Mouse (Mus musculus) CH12.LX (cell line): ENCODE measurements around the gene Spata31d1b. TPM values are rescaled to one million over a fixed set of nuclear protein-coding genes. Genes with fewer than 3 reads are reported as not detected.
A peak's percentile ranks its signal among the peaks of the same experiment; 100 is the strongest.

Experiments
- DNase-seq: peaks from one replicate; pipeline ENCODE4 v3.0.0-alpha.2; 2013; ENCODE audit errors: extremely low read depth
- H3K27ac ChIP-seq: 2 replicates; pipeline ENCODE4 v1.5.1; 2012; ENCODE audit warnings: low read depth, mild to moderate bottlenecking, control low read depth, moderate library complexity; ENCODE audit not compliant: insufficient read depth
- H3K27me3 ChIP-seq: replicated peaks from 2 replicates; pipeline ENCODE3; 2012; ENCODE audit warnings: inconsistent platforms
- H3K36me3 ChIP-seq, 2 experiments: replicated peaks in 1 of 2; 2 replicates each; pipeline versions ENCODE3 to v1.6.1; 2012; ENCODE audit warnings: inconsistent platforms in 1 of 2, low read length in 1 of 2, mild to moderate bottlenecking in 1 of 2, mixed read lengths in 1 of 2, moderate library complexity in 1 of 2; ENCODE audit not compliant: control insufficient read depth in 1 of 2, insufficient read depth in 1 of 2
- H3K4me1 ChIP-seq, 2 experiments: 2 replicates each; pipeline ENCODE4 v1.6.1; 2012; ENCODE audit warnings: inconsistent platforms in 1 of 2, moderate library complexity in 1 of 2; ENCODE audit not compliant: insufficient read depth in 2 of 2, control insufficient read depth in 1 of 2
- H3K4me2 ChIP-seq: 2 replicates; pipeline ENCODE4 v1.6.1; 2012; ENCODE audit warnings: low read depth, mild to moderate bottlenecking, control low read depth; ENCODE audit not compliant: poor library complexity, insufficient read depth, severe bottlenecking
- H3K4me3 ChIP-seq, 3 experiments: fragments of 150-350 bp in 1 of 3; sonication (generic) in 1 of 3; replicated peaks in 1 of 3; 2 replicates each; pipeline versions ENCODE3 to v1.5.1; 2011 to 2012; ENCODE audit warnings: low read depth in 2 of 3, low read length in 2 of 3, mild to moderate bottlenecking in 2 of 3, moderate library complexity in 2 of 3, control low read depth in 1 of 3, improper control_type of control experiment in 1 of 3, inconsistent platforms in 1 of 3, mixed read lengths in 1 of 3; ENCODE audit not compliant: poor library complexity in 1 of 3
- H3K79me2 ChIP-seq: replicated peaks from 2 replicates; pipeline ENCODE4 v1.6.1; 2012; ENCODE audit warnings: mild to moderate bottlenecking, moderate library complexity; ENCODE audit not compliant: control insufficient read depth, poor library complexity, insufficient read depth, severe bottlenecking; ENCODE audit errors: extremely low read depth
- H3K9ac ChIP-seq: 2 replicates; pipeline ENCODE4 v1.6.1; 2012; ENCODE audit warnings: low read depth, mild to moderate bottlenecking, control low read depth, moderate library complexity; ENCODE audit not compliant: insufficient read depth
- H3K9me3 ChIP-seq: replicated peaks from 2 replicates; pipeline ENCODE3; 2012; ENCODE audit warnings: low read length, inconsistent platforms, mixed read lengths
- CTCF ChIP-seq, 2 experiments: IDR thresholded peaks in 1 of 2; conservative IDR thresholded peaks in 1 of 2; 2 replicates each; pipeline ENCODE4 v1.5.1; 2011 to 2012; ENCODE audit warnings: low read depth in 2 of 2, low read length in 2 of 2, improper control_type of control experiment in 1 of 2, inconsistent platforms in 1 of 2, mild to moderate bottlenecking in 1 of 2, moderate library complexity in 1 of 2
- E2F4 ChIP-seq: IDR thresholded peaks from 2 replicates; pipeline ENCODE4 v1.6.1; 2011; ENCODE audit warnings: low read depth, low read length, improper control_type of control experiment; ENCODE audit not compliant: insufficient replicate concordance
- GABPA ChIP-seq: IDR thresholded peaks from 2 replicates; pipeline ENCODE4 v1.6.1; 2012; ENCODE audit warnings: low read depth, low read length, improper control_type of control experiment, inconsistent platforms; ENCODE audit not compliant: insufficient replicate concordance
- JUND ChIP-seq: conservative IDR thresholded peaks from 2 replicates; pipeline ENCODE4 v1.6.1; 2011; ENCODE audit warnings: low read depth, low read length, improper control_type of control experiment
- MAFK ChIP-seq: IDR thresholded peaks from 2 replicates; pipeline ENCODE4 v1.6.1; 2011; ENCODE audit warnings: low read length, improper control_type of control experiment; ENCODE audit not compliant: insufficient replicate concordance
- MXI1 ChIP-seq: IDR thresholded peaks from 2 replicates; pipeline ENCODE4 v1.6.1; 2011; ENCODE audit warnings: mild to moderate bottlenecking, low read depth, low read length, improper control_type of control experiment
- NELFE ChIP-seq: IDR thresholded peaks from 2 replicates; pipeline ENCODE4 v1.6.1; 2011; ENCODE audit warnings: low read depth, low read length, improper control_type of control experiment
- POLR2A ChIP-seq: IDR thresholded peaks from 2 replicates; pipeline ENCODE4 v1.6.1; 2011; ENCODE audit warnings: low read depth, mild to moderate bottlenecking, improper control_type of control experiment, low read length
- SIN3A ChIP-seq: IDR thresholded peaks from 2 replicates; pipeline ENCODE4 v1.6.1; 2012; ENCODE audit warnings: low read length, improper control_type of control experiment, inconsistent platforms
- TBP ChIP-seq: conservative IDR thresholded peaks from 2 replicates; pipeline ENCODE4 v1.6.1; 2011; ENCODE audit warnings: low read depth, low read length, improper control_type of control experiment
- UBTF ChIP-seq: IDR thresholded peaks from 2 replicates; pipeline ENCODE4 v1.6.1; 2012; ENCODE audit warnings: low read depth, mild to moderate bottlenecking, inconsistent platforms, low read length, improper control_type of control experiment, moderate library complexity
- USF2 ChIP-seq: conservative IDR thresholded peaks from 2 replicates; pipeline ENCODE4 v1.6.1; 2011; ENCODE audit warnings: low read depth, low read length, improper control_type of control experiment
- ZC3H11A ChIP-seq: IDR thresholded peaks from 2 replicates; pipeline ENCODE4 v1.6.1; 2012; ENCODE audit warnings: low read depth, mild to moderate bottlenecking, inconsistent platforms, low read length, improper control_type of control experiment
- ZKSCAN1 ChIP-seq: IDR thresholded peaks from 2 replicates; pipeline ENCODE4 v1.6.1; 2012; ENCODE audit warnings: low read depth, inconsistent platforms, low read length, improper control_type of control experiment, borderline replicate concordance
- ZMIZ1 ChIP-seq: IDR thresholded peaks from 2 replicates; pipeline ENCODE4 v1.6.1; 2012; ENCODE audit warnings: low read depth, mild to moderate bottlenecking, inconsistent platforms, low read length, improper control_type of control experiment
- ZNF384 ChIP-seq: IDR thresholded peaks from 2 replicates; pipeline ENCODE4 v1.6.1; 2012; ENCODE audit warnings: low read depth, low read length, improper control_type of control experiment, inconsistent platforms
- dilution Hi-C: fragments of 300-500 bp; cut with MboI; formaldehyde crosslinking; loops from 2 replicates; pipeline ENCODE4 v1.14.3; 2020; ENCODE audit warnings: low sequenced_read_pairs; ENCODE audit not compliant: extremely low pct_unique_long_range_greater_than_20kb, extremely low pct_ligation_motif_present
- in situ Hi-C: fragments of 300-500 bp; cut with MboI; formaldehyde crosslinking; loops from 3 replicates; pipeline ENCODE4 v1.14.3; 2019; ENCODE audit warnings: low sequenced_read_pairs, low pct_ligation_motif_present, low pct_unique_long_range_greater_than_20kb, mixed read lengths
- polyA plus RNA-seq: library from polyadenylated mRNA; unstranded; fragments of >175 nt; gene quantifications from 2 replicates; pipeline ENCODE4 v1.2.1, GENCODE M21; 2012; ENCODE audit warnings: low read depth; ENCODE audit not compliant: insufficient read length
- total RNA-seq, 2 experiments: library from RNA; depleted of rRNA; stranded (reverse); fragments of 300-350 nt in 1 of 2; fragments of >200 nt in 1 of 2; gene quantifications; 2 replicates each; pipeline ENCODE4 v1.2.3; 2012 to 2014

The Spata31d1b gene
- total and polyA plus RNA-seq, 3 experiments, result 0.09 to 0.30 (median 0.27) TPM

GRCm38 (mm10) chr13:59674215-59674614 lies 37.9 kb upstream of the Spata31d1b start:
- Histone ChIP-seq H3K36me3 (peaks cover 0 to 11% of the 10 kb centered on the region in 2 experiments), H3K4me2 (peak overlapping the region; percentile 57), H3K27me3 (no peaks in the 10 kb centered on the region), H3K4me3 (no peak overlapping the region), H3K9me3 (no peaks in the 10 kb centered on the region), H3K79me2 (no peaks in the 10 kb centered on the region), H3K9ac (no peak overlapping the region), H3K4me1 (peaks cover 5 to 28% of the 10 kb centered on the region in 2 experiments; a peak in 3 of 4 replicates), H3K27ac (no peak overlapping the region)
- TF ChIP-seq ZNF384 (no peak), NELFE (no peak), JUND (no peak), UBTF (no peak), ZC3H11A (no peak), GABPA (no peak), POLR2A (no peak), CTCF (conservative IDR thresholded peaks at IDR 0.05 in 1 of 2, IDR thresholded peaks at IDR 0.05 in 1 of 2; ENCODE audit: low read depth in 2 of 2, low read length in 2 of 2) (no peak), ZKSCAN1 (no peak), ZMIZ1 (no peak), USF2 (no peak), SIN3A (no peak), MXI1 (no peak), MAFK (no peak)
- dilution Hi-C loops (no loop called here), in situ Hi-C loops (no loop called here)
- DNase-seq, result no peak

GRCm38 (mm10) chr13:59674761-59675150 lies 37.3 kb upstream of the Spata31d1b start:
- no peak for TF ChIP-seq ZKSCAN1
- TF ChIP-seq UBTF, result no peak
- 0 out of 2 replicates have a peak, but pooled peaks have one; percentile 21 for TF ChIP-seq TBP
- no peak for TF ChIP-seq E2F4
- Histone ChIP-seq H3K4me3 (peak overlapping the region; percentile 64 to 95 (median 79)), H3K36me3 (peaks cover 0 to 8% of the 10 kb centered on the region in 2 experiments), H3K27me3 (no peaks in the 10 kb centered on the region), H3K4me2 (peak overlapping the region; percentile 57), H3K9me3 (no peaks in the 10 kb centered on the region), H3K27ac (no peak overlapping the region), H3K79me2 (no peaks in the 10 kb centered on the region), H3K4me1 (peaks cover 5 to 26% of the 10 kb centered on the region in 2 experiments; a peak in 3 of 4 replicates), H3K9ac (peak overlapping the region; percentile 82)
- dilution Hi-C loops, result no loop called here
- no peak for DNase-seq
- in situ Hi-C loops, result no loop called here
